Mouse (Mus musculus): Measurements from ENCODE around the gene Gapt.
"Not testable (repeated sequence)": the region's sequence is repeated elsewhere in the genome, so short reads cannot be mapped to it uniquely, and the experiment has no call there.

Gapt gene

GRCm38 (mm10) chr13:110356941-110357340 is at the start of gene Gapt:
Gene Gapt, minus strand, starts transcription at chr13:110357199.
- DNase-seq = no peak

GRCm38 (mm10) chr13:110406152-110406551 is 49.2 kb upstream of the Gapt start:
- no peak for DNase-seq

GRCm38 (mm10) chr13:110404686-110405085 is 47.7 kb upstream of the Gapt start:
- not testable (repeated sequence) for DNase-seq

GRCm38 (mm10) chr13:110404059-110404458 is 47.1 kb upstream of the Gapt start:
- no peak for DNase-seq

- DNase-seq = no peak
Observed at GRCm38 (mm10) chr13:110401877-110402276, 44.9 kb upstream of the Gapt start.

GRCm38 (mm10) chr13:110401443-110401842 is 44.4 kb upstream of the Gapt start:
- no peak for DNase-seq

- DNase-seq = no peak
Observed at GRCm38 (mm10) chr13:110398513-110399270, 41.7 kb upstream of the Gapt start.

- no peak for DNase-seq
Observed at GRCm38 (mm10) chr13:110397750-110398149, 40.8 kb upstream of the Gapt start.

GRCm38 (mm10) chr13:110395916-110396685 is 39.1 kb upstream of the Gapt start:
- DNase-seq = no peak

GRCm38 (mm10) chr13:110395179-110395794 is 38.3 kb upstream of the Gapt start:
- DNase-seq = peak; percentile 56

GRCm38 (mm10) chr13:110394291-110395178 is 37.5 kb upstream of the Gapt start, which contains the start of gene Plk2:
Gene Plk2, plus strand, starts transcription at chr13:110395046.
- peak; percentile 98 for DNase-seq

GRCm38 (mm10) chr13:110392631-110393030 is 35.6 kb upstream of the Gapt start:
- no peak for DNase-seq

GRCm38 (mm10) chr13:110392210-110392609 is 35.2 kb upstream of the Gapt start:
- peak; percentile 80 for DNase-seq

GRCm38 (mm10) chr13:110384514-110384913 is 27.5 kb upstream of the Gapt start:
- no peak for DNase-seq

- no peak for DNase-seq
Observed at GRCm38 (mm10) chr13:110382447-110382901, 25.5 kb upstream of the Gapt start.

GRCm38 (mm10) chr13:110369673-110370072 is 12.7 kb upstream of the Gapt start:
- no peak for DNase-seq

- DNase-seq = peak; percentile 37
Observed at GRCm38 (mm10) chr13:110368556-110369040, 11.6 kb upstream of the Gapt start.

- DNase-seq = no peak
Observed at GRCm38 (mm10) chr13:110367961-110368555, 11.1 kb upstream of the Gapt start.

GRCm38 (mm10) chr13:110366477-110366876 is 9.5 kb upstream of the Gapt start:
- no peak for DNase-seq

- DNase-seq = no peak
Observed at GRCm38 (mm10) chr13:110363722-110364121, 6.7 kb upstream of the Gapt start.

GRCm38 (mm10) chr13:110351051-110351450 is 5.9 kb downstream of the Gapt start:
- no peak for DNase-seq

GRCm38 (mm10) chr13:110346707-110347106 is 10.3 kb downstream of the Gapt start:
- no peak for DNase-seq

Data from right cerebral cortex, postnatal 4 days (tissue).